Mouse (Mus musculus): ENCODE results near the gene St5.
A peak's percentile ranks its signal among the peaks of the same experiment; 100 is the strongest.

St5 gene

DNA sequence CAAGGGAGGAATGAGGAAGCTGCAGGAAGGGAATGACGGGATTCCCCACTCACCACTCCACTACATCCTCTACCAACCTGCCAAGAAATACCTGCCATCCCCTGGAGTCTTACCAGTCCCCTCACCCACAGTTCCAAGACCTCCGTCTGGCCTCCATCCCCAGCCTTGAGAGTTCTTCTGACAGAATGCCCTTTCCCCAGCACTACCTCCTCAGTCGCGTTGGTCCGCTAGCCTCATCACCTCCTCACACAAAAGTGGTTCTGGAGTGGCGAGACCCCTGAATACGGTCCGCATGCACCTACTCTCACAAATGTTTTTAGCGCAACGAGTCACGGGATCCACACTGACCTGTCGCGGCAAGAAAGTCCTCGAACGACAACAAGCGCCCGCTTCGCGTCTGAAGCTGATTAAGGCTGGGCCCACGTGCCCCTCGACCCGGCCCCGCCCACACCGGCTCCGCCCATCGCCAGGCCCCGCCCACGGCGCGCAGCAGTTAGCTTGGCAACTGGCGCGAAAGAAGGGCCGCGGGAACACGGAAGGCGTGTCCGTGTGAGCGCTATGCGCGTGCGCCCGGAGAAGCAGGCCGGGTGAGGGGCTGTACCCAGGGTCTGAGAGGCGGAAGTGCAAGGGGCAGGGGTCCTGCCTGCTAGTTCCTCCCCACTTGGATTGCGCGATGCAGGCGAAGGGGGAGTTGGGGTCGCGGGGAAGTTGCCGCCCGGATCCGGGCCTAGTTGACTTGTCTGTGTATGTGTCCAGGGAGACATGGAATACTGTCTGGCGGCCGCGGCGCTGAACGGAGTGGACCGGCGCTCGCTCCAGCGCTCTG, at the start of gene St5, which contains the start of gene Akip1:
TSS of gene St5 (minus strand) at position 416 of the 826 bp plus-strand sequence.
TSS of gene Akip1 (plus strand) at position 501 of the 826 bp plus-strand sequence.
- DNase-seq (ENCODE audit: low spot score), result peak; percentile 97

DNA sequence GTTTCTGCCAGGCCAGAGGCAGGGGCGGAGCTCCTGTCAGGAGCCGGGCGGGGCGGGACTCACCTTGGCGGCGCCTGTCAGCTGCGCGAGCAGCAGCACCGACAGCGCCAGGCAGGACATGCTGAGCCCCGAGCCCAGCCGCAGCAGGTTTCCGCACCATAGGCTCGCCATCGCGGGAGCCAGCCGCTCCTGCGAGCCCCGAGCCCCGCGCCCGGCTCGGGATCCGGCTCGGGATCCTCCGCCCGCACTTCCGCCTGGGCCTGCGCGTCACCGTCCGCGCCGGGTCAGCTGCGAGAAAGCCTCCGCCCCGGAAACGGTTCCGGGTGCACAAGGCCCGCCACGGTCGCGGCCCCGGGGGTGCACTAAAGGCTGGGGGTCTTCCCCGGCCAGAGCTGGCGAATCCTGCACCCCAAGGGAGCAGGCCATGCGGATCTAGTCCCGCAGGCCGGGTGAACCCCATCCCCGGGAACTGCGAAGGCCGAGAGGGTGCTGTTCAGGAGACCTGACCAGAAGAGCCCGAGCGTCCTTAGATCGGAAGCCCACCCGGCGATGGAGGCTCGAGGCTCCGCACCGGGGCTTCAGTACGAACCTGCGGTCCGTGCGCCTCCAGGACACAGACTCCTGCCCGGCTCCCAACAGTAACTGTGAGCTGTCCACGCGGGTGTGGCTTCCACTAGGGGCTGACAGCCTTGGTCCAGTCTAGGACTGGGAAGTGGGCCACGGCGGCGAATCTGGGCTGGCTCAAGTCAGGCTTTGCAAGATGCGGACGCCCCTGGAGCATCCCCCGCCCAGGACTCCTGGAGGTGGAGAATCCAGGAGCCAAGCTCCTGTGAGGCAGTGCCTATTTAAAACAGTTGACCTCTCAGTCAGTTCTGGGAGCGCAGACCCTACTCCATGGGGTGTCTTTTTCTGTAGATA, 48.9 kb upstream of the St5 start, which contains the start of gene Tmem9b:
TSS of gene Tmem9b (minus strand) at position 868 of the 918 bp plus-strand sequence.
- DNase-seq (ENCODE audit: low spot score), result peak; percentile 81

DNA sequence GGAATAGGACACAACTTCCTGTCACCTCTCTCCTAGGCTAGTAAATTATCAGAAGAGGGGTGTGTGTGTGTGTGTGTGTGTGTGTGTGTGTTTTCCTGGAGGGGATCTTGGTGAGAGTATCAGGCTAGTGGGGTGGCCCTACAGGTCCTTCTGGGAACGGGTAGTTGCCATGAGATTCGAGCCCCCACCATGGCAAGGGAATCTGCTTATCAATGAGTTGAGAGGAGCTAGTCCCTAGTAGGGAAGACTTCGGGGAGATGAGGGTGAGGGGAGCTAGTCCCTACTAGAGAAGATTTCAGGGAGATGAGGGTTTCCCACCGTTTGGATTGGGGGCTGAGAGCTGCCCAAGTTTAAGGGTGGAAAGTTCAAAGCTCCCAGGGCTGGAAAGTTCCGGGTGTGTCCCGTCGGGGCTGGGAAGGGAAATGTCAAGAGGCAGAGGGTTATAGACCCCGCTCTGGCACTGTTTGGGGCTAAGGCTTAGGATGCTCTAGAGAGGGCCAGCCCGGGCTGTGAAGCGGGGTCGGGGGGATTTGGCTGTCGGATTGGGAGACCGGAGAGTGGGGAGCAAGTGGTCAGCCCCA, 48.1 kb upstream of the St5 start:
- DNase-seq (ENCODE audit: low spot score), result no peak

DNA sequence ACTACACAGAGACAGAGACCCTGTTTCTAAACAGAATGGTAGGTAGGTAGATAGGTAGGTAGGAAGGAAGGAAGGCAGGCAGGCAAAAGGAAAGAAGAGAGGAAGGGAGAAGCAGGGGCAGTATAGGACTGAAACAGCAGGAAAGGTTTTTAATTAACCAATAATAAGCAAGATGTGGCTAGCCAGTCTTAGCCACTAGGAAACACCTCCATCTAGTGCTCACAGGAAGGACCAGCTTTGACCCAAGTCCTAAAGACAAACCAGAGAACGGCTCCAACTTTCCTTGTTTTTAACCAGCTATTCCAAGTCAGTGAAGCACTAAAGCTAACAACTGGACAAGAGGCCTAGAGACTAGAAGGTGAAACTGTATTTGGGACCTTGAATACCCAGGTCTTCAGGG, 44.3 kb upstream of the St5 start:
- no peak for DNase-seq (ENCODE audit: low spot score)

DNA sequence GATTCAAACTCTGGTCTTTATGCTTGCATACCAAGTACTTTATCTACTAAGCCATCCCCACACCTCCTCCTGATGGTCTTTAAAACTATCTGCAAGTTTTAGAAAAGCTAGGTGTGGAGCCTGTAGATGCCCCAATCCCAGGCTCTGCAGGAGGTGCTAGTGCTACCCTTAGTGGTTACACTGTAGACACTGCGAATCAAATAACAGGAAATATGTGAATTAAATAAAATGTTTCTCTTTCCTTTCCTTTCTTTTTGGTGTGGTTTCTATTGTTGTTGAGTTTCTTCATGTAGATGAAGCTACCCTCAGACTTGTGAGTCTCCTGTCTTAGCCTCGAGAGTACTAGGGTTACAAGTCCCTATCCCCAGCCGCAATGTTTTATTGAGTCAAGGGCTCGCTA, 38.3 kb upstream of the St5 start:
- DNase-seq (ENCODE audit: low spot score), result no peak

DNA sequence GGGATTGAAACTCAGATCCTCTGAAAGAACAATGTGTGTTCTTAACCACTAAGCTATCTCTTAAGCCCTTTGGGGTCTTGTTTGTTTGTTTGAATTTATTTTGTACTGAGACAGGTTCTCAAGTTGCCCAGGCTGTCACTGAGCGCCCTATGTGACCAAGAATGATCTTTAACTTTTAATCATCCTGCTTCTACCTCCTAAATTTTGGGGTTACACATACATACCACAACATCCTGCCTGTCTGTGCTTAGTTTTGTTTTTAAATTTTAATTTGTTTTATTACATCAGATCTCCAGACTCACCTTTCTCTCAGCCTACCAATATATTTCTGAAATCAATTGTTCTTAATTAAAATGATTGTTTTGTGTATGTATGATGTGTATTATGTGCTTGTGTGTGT, 37.7 kb upstream of the St5 start:
- no peak for DNase-seq (ENCODE audit: low spot score)

DNA sequence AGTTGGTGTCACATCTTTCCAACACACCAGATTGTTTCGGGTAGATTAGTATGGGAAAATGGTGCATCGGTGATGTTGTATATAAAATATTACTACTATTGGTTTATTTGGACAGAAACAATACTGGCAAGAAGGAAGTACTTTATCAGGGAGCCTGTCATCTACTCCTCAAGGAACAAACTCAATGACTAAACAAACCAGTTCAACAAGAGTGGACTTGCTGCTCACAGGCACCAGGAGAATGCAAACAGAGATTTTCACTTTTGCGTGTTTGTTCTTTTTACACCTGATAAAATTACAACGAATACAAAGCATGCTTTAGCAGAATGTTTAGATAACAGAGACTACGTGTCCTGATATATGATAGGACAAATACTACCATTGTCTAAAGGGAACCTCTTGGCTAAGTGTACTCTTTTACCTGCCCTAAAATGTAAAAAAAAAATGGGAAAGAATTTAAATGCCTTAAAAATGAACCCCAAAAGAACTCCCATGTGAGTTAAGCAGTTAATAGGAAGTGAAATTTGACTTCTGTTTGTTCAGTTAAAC, 36.5 kb upstream of the St5 start:
- DNase-seq (ENCODE audit: low spot score), result no peak

DNA sequence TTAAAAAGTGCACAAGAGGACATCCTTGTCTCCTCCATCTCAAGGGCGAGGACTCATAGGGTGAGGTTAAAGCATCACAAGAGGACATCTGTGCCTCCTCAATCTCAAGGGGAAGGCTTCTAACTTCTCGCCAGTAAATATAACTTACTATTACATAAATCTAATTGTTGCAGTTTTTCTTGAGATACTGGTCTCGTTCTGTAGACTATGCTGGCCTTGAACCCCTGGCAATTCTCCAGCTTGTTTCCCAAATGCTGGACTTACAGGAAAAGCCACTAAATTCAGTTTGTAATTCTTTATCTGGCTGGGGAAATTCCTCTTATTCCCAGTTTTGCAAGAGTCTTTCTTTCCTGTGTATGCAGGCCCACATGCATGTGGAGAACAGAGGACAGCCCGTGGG, 31.4 kb upstream of the St5 start:
- no peak for DNase-seq (ENCODE audit: low spot score)

DNA sequence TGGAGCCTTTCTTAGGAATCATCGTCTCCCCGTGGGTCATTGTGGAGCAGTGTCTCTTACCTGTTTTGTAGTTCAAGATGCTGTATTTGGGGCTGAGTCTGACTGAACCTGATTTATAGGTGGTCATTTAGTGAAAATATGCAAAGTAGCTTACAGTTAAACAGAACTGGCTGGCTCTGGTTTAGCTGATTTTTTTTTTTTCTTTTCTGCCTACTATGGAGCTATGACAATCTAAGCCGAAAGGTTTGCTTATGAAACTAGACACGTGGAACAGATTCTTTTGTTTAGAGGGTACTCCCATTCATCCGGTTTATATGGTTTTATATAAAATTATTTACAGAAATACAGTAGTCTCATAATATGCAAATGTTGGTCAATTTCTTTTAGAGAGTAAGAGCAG, 28.2 kb upstream of the St5 start, which contains the start of gene Ascl3:
TSS of gene Ascl3 (minus strand) at position 101 of the 400 bp plus-strand sequence.
- DNase-seq (ENCODE audit: low spot score), result no peak

DNA sequence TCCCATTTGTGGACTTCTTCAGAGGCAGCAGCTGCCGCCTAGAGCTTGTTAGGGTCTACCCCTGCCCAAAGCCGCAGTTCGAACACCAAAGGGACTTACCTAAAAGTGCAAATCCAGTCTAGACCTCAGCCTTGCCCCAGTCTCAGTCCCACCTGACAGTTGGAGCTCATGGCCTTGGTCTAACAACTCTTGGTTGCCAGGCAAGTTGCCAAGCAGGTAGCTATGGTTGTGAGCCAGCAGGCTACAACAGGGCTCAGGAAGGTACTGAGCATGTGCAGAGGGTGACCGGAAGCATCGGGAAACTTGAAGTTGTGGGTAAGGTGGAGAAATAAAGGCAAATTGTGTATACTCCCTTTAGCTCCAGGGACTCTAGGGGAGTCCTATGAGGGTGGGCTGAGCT, 20.3 kb upstream of the St5 start, which contains the start of gene BC051019:
TSS of gene BC051019 (minus strand) at position 154 of the 400 bp plus-strand sequence.
- no peak for DNase-seq (ENCODE audit: low spot score)

DNA sequence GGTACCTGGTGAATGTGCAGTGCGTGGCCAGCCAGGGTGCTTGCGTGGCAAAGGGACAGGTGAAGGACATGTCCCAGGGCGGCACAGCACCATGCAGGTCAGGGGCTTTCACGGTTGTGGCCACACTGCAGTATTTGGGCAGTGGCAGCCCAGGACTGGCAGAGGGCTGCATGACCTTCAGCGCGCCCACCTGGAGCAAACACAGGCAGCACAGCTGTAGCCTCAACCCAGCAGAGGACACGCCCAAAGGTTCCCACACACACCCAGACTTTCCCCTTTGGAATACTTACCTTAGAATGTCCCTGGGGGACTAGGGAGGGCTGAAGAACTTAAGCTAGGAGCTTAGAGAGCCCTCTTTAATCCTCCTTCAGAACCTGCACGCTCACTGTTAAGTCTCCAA, 19.7 kb upstream of the St5 start:
- DNase-seq (ENCODE audit: low spot score), result no peak

DNA sequence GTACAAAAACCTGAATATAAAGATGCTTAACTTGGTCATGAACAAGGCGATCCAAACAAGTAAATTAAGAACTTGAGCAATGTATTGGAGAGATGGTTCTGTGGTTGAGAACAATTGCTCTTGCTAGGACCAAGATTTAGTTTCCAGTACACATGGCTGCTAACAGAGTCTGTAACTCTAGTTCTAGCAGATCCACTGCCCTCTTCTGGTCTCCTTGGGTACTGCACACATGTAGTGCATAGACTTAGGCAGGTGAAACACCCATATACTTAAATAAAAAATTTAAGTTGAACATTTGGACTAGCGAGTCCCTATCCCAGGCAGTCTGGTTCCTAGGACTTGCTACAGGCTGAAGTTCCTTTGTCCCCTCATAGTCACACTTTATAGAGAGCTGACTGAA, 19.2 kb upstream of the St5 start:
- DNase-seq (ENCODE audit: low spot score), result no peak

DNA sequence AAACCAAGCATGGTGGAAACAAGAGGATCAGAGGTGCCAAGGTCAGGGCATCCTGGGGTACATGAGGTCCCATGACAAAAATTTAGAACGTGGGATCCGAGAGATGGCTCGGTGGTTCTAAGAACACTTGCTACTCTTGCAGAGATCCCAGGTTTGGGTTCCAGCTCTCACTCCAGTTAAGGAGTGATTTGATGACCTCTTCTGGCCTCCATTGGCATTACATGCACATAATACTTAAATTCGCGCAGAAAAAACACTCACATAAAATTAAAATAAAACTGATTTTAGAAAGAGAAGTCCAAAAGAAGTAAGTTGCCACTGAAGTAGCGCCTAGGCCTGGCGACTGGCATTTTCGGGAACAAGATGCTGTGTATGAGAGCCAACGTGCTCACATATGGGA, 15.9 kb upstream of the St5 start:
- DNase-seq (ENCODE audit: low spot score), result no peak

DNA sequence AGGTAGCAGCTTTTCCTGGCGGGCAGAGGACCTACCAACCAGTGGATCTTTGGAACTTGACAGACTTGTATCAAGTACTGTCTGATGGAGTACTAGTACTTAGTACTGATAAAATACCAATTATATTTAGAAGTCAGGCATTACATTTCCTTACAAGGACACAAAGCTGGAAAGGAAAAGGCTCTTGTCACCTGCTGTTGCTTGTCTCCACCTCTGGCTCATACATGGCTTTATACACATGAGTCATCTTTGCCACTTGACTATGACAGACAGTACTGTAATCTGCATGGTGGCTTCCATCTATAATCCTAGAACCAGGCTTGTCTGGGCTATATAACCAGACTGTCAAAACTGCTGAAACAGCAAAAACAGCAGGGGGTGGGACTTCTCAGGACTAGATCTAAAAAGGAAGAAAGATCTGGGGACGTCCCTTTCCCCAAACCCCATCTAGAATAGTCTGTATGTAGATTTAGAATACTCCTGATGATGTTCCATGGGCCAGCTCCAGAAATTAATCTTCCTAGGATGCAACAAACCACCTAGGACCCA, 10.1 kb upstream of the St5 start:
- no peak for DNase-seq (ENCODE audit: low spot score)

DNA sequence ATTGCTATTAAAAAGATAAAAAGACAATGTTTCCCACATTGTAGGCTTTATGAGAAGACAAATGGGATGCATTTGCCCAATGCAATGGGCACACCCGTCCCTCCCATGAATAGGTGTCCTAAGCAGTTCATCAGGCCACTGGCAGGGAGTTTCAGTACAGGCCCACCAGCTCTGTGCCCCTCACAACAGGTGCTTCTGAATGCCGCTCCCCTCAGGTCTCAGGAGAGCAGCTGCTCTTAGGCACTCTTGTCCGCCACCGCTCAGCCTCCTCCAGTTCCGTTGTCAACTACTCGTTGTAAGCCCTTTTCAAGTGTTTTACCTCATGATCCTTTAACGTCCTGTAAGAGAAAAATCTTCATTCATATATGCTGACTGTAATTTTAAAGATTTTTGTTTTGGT, 8.8 kb upstream of the St5 start:
- no peak for DNase-seq (ENCODE audit: low spot score)

DNA sequence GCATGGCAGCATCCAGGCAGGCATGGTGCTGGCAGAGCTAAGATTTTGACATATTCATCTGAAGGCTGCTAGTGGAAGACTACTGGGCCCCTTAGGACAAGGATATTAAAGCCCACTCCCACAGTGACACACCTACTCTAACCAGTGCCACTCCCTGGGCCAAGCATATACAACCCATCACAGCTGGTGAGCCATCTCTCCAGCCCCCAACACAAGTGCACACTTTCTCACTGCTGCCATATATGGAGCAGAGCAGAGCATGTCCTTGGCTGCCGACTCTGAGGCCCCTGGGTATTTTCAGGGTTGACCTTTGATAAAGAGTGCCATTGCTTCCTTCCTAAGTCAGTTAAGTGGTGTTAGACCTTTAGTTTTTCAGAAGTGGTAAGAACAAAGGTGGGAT, 6.7 kb upstream of the St5 start:
- DNase-seq (ENCODE audit: low spot score), result no peak

DNA sequence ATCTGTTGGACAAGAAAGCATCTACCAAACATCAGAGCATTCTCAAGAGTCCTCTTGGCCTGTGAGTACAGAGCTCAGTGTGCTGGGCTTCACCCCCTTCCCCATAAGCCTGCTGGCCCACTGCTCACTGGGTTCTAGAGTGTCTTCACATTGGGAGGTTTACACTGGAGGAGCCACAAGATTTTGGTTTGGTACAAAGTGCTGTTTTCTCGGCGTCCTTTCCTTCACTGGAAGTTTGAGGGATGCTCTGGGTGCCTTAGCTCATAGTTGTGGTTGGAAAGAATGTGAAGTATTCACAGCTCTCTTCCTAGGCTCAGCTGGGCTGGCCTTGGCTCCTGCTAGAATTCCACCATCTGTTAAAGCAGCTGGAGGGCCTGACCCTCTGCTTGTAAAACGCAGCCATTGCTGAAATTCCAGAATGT, 5.6 kb upstream of the St5 start:
- no peak for DNase-seq (ENCODE audit: low spot score)

DNA sequence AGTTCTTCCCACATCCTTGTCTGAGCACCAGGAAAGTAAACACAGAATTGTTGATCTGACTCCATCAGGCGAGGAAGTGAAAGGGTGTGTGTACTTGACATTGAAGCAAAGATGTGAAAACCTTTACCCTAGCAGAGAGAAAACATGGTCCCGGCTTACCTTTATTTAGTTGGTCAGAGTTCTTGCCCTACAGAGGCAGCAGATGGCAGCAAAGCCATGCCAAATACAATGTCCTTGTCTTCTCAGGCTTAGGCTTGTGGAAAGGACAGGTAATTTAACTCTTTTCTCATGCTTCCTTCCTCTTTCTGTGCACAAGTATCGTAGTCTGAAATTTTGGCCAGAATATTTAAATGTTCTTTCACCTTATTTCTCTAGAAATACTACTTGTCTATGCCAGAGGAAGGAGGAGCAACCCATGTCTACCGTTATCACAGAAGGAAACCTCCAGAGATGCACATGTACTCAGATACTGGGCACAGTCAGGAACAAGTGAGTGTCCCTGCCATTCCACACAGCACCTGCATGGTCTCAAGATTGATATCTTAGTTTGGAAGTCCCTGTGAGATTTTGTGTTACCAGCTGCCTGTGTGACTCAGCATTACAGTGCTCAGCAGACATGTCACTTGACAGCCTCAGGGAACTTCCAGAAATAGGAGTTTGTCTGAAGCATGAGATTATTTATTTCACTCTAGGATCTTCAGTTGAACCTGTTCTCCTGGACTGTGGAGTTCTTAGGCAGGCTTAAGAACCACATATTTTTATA, 3.8 kb upstream of the St5 start:
- no peak for DNase-seq (ENCODE audit: low spot score)

DNA sequence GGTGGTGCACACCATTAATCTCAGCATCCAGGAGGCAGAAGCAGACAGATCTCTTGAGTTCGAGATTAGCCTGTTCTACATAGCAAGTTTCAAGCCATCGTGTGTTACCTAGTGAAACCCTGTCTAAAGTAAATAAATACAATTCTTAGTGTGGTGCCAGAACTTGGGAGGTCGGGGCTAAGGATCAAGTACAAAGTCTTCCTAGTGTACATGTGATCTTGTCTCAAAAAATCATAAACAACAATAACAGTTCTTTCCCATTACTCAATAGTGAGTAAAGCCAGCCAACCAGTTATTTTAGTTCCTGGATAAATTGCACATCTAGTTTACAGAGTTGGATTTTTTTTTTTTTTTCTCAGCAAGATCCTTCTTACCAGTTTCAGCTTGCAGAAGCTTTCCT, 1.1 kb upstream of the St5 start:
- no peak for DNase-seq (ENCODE audit: low spot score)

DNA sequence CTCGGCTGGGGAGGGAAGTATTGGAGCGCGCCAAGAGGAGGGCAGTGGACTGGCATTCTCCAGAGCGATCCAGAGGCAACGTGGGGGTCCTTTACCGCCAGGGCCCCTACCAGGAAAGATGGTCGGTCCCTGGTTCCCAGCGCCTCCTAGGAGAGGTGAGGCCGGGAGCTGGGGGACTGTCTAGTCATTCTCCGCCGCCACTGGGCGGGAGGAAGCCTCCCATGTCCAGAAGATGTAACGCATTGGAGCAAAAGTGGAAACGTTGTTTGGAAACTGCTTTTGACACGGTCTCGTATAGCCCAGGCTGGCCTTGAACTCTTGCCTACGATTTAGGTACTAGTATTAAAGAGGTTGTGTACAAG, 592 bp upstream of the St5 start:
- DNase-seq (ENCODE audit: low spot score), result no peak

DNA sequence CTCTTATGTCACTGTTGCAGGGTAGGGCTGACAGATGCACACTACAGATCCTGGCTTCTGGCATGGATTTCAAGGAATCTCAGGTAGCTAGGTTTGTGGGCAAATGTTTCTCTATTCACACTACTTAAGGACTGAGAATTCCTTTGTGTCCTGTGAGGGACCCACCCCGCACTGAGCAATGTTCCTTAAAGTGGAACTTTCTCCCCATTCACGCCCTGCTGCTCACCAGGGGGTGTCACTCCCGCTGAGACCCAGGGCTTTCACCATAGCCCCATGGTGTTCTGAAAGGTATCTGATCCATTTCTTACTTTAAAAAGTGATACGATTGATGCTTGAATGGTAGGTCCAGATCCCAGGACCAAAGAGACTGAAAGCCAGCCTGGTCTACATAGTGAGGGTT, 684 bp downstream of the St5 start:
- no peak for DNase-seq (ENCODE audit: low spot score)

Measured in ovary, postnatal 36 days (tissue).